Mouse (Mus musculus) E14TG2a.4 (cell line): ENCODE measurements around the gene Cdc73.

ENCODE experiments used
- CTCF ChIP-seq: conservative IDR thresholded peaks from 2 replicates; pipeline ENCODE4 v1.5.1; 2014; ENCODE audit warnings: low read length
- NANOG ChIP-seq: IDR thresholded peaks from 2 replicates; pipeline ENCODE4 v1.6.1; 2014; ENCODE audit warnings: borderline replicate concordance, low read length, mixed read lengths

GRCm38 (mm10) chr1:143621930-143622329 is 80.8 kb downstream of the Cdc73 start:
- no peak for TF ChIP-seq CTCF
- no peak for TF ChIP-seq NANOG
